Mouse (Mus musculus) liver, embryonic 11.5 days (tissue): ENCODE results near the gene Pdgfra. TPM values are rescaled to one million over a fixed set of nuclear protein-coding genes. Genes with fewer than 3 reads are reported as not detected.
A peak's percentile ranks its signal among the peaks of the same experiment; 100 is the strongest.

ENCODE experiments used
- ATAC-seq: fragments of 200-750 bp; cut with Nextera tagmentation; replicated peaks from 2 replicates; pipeline ENCODE4 v1.8.0; 2017; ENCODE audit warnings: moderate number of reproducible peaks, mild to moderate bottlenecking, moderate TSS enrichment, moderate library complexity; ENCODE audit not compliant: low FRiP score
- DNase-seq: peaks from one replicate; pipeline ENCODE4 v3.0.0-alpha.2; 2017; ENCODE audit warnings: low spot score
- H3K27ac ChIP-seq: fragments of 300-500 bp; sonication (generic); 2 replicates; pipeline ENCODE4 v1.5.1; 2014; ENCODE audit warnings: mild to moderate bottlenecking, low read depth, low read length, control low read depth
- H3K27me3 ChIP-seq: fragments of 300-500 bp; sonication (generic); replicated peaks from 2 replicates; pipeline ENCODE4 v1.6.1; 2014; ENCODE audit warnings: low read length, mixed read lengths; ENCODE audit not compliant: control insufficient read depth, insufficient read depth
- H3K36me3 ChIP-seq: fragments of 300-500 bp; sonication (generic); 2 replicates; pipeline ENCODE4 v1.6.1; 2014; ENCODE audit warnings: mild to moderate bottlenecking, low read length, moderate library complexity, mixed read lengths; ENCODE audit not compliant: control insufficient read depth, insufficient read depth
- H3K4me1 ChIP-seq: fragments of 300-500 bp; sonication (generic); replicated peaks from 2 replicates; pipeline ENCODE4 v1.6.1; 2014; ENCODE audit warnings: low read length, mixed read lengths; ENCODE audit not compliant: control insufficient read depth, insufficient read depth
- H3K4me2 ChIP-seq: fragments of 300-500 bp; sonication (generic); 2 replicates; pipeline ENCODE4 v1.6.1; 2014; ENCODE audit warnings: mild to moderate bottlenecking, control low read depth, moderate library complexity
- H3K4me3 ChIP-seq: fragments of 300-500 bp; sonication (generic); 2 replicates; pipeline ENCODE4 v1.5.1; 2014; ENCODE audit warnings: low read depth, low read length, control low read depth
- H3K9ac ChIP-seq: fragments of 300-500 bp; sonication (generic); 2 replicates; pipeline ENCODE4 v1.6.1; 2014; ENCODE audit warnings: low read depth, low read length, control low read depth
- H3K9me3 ChIP-seq: fragments of 300-500 bp; sonication (generic); 2 replicates; pipeline ENCODE4 v1.6.1; 2016; ENCODE audit warnings: low read length, inconsistent platforms, mixed read lengths; ENCODE audit not compliant: control insufficient read depth
- WGBS: fragments of 180-500 bp; shearing (Covaris S2); extraction: QIAGEN DNeasy Blood & Tissue Kit; methylation state at CpG from one replicate; pipeline ENCODE4 v1.1.7; 2014; 5-methylcytosine and 5-hydroxymethylcytosine counted together
- polyA plus RNA-seq: library from polyadenylated mRNA; unstranded; fragments of >200 nt; fragmentation: Nextera tagmentation; extraction: Ambion mirVana; gene quantifications from 2 replicates; pipeline ENCODE4 v1.2.1, GENCODE M21; 2014

Pdgfra gene
- 21.9 and 29.4 TPM in 2 replicates for polyA plus RNA-seq

GRCm38 (mm10) chr5:75152021-75152425 is at the start of gene Pdgfra:
TSS of gene Pdgfra (plus strand) at chr5:75152292.
- Histone ChIP-seq H3K27ac (peak within 1 kb of the TSS; percentile 81), H3K4me3 (peak within 1 kb of the TSS; percentile 52), H3K4me2 (peak within 1 kb of the TSS; percentile 56), H3K4me1 (no peaks in the 10 kb centered on the region; the same call in none of the 2 replicates), H3K9me3 (no peaks in the 10 kb centered on the region), H3K27me3 (peaks cover 96% of the 10 kb centered on the region), H3K36me3 (no peaks in the 10 kb centered on the region), H3K9ac (peak within 1 kb of the TSS; percentile 66)
- WGBS: 2% methylated on average over 10 of the region's 10 CpGs
- ATAC-seq (no peak), DNase-seq (no peak)

- DNase-seq (no peak), ATAC-seq (no peak)
- no peaks in the 10 kb centered on the region for H3K9me3 ChIP-seq
- H3K27ac ChIP-seq: no peak overlapping the region
- H3K4me2 ChIP-seq: no peak overlapping the region
- H3K9ac ChIP-seq: no peak overlapping the region
- no peak overlapping the region for H3K4me3 ChIP-seq
- WGBS: 61% methylated on average over 3 of the region's 3 CpGs
- H3K27me3 ChIP-seq: no peaks in the 10 kb centered on the region
- H3K4me1 ChIP-seq: no peaks in the 10 kb centered on the region
- no peaks in the 10 kb centered on the region for H3K36me3 ChIP-seq
Measured at GRCm38 (mm10) chr5:75106511-75106910, 45.6 kb upstream of the Pdgfra start.

- Histone ChIP-seq H3K9ac (no peak overlapping the region), H3K27ac (no peak overlapping the region), H3K4me1 (no peaks in the 10 kb centered on the region), H3K4me2 (no peak overlapping the region), H3K9me3 (no peaks in the 10 kb centered on the region), H3K4me3 (no peak overlapping the region), H3K36me3 (no peaks in the 10 kb centered on the region), H3K27me3 (no peaks in the 10 kb centered on the region)
- no peak for DNase-seq
- 45% methylated on average over 5 of the region's 5 CpGs for WGBS
- ATAC-seq: no peak
Measured at GRCm38 (mm10) chr5:75109368-75109767, 42.7 kb upstream of the Pdgfra start.

- DNase-seq: no peak
- no peak overlapping the region for H3K4me2 ChIP-seq
- no peaks in the 10 kb centered on the region for H3K36me3 ChIP-seq
- H3K9ac ChIP-seq: no peak overlapping the region
- H3K27me3 ChIP-seq: no peaks in the 10 kb centered on the region
- no peak for ATAC-seq
- H3K9me3 ChIP-seq: no peaks in the 10 kb centered on the region
- H3K4me3 ChIP-seq: no peak overlapping the region
- no peaks in the 10 kb centered on the region for H3K4me1 ChIP-seq
- no peak overlapping the region for H3K27ac ChIP-seq
- 61% methylated on average over 5 of the region's 5 CpGs for WGBS
Measured at GRCm38 (mm10) chr5:75111781-75112180, 40.3 kb upstream of the Pdgfra start.

- Histone ChIP-seq H3K4me1 (no peaks in the 10 kb centered on the region), H3K4me2 (no peak overlapping the region), H3K27ac (no peak overlapping the region), H3K27me3 (no peaks in the 10 kb centered on the region), H3K9ac (no peak overlapping the region), H3K9me3 (no peaks in the 10 kb centered on the region), H3K36me3 (no peaks in the 10 kb centered on the region), H3K4me3 (no peak overlapping the region)
- ATAC-seq (no peak), DNase-seq (peak; percentile 34)
- 59% methylated on average over 7 of the region's 7 CpGs for WGBS
Measured at GRCm38 (mm10) chr5:75118840-75119239, 33.3 kb upstream of the Pdgfra start.

GRCm38 (mm10) chr5:75121646-75122045 is 30.4 kb upstream of the Pdgfra start:
- no peaks in the 10 kb centered on the region for H3K9me3 ChIP-seq
- H3K4me1 ChIP-seq: no peaks in the 10 kb centered on the region
- WGBS: 52% methylated on average over 5 of the region's 5 CpGs
- H3K27me3 ChIP-seq: no peaks in the 10 kb centered on the region
- DNase-seq (no peak), ATAC-seq (no peak)
- H3K27ac ChIP-seq: no peak overlapping the region
- H3K4me2 ChIP-seq: no peak overlapping the region
- H3K36me3 ChIP-seq: no peaks in the 10 kb centered on the region
- no peak overlapping the region for H3K9ac ChIP-seq
- H3K4me3 ChIP-seq: no peak overlapping the region

GRCm38 (mm10) chr5:75134681-75135080 is 17.4 kb upstream of the Pdgfra start:
- H3K36me3 ChIP-seq: no peaks in the 10 kb centered on the region
- no peak overlapping the region for H3K9ac ChIP-seq
- no peaks in the 10 kb centered on the region for H3K4me1 ChIP-seq
- H3K4me3 ChIP-seq: no peak overlapping the region
- no peaks in the 10 kb centered on the region for H3K27me3 ChIP-seq
- DNase-seq: no peak
- no peak overlapping the region for H3K27ac ChIP-seq
- no peaks in the 10 kb centered on the region for H3K9me3 ChIP-seq
- WGBS: 79% methylated on average over 7 of the region's 7 CpGs
- ATAC-seq: no peak
- H3K4me2 ChIP-seq: no peak overlapping the region

GRCm38 (mm10) chr5:75143092-75143491 is 9.0 kb upstream of the Pdgfra start:
- WGBS: 5% methylated on average over 14 of the region's 14 CpGs
- ATAC-seq (no peak), DNase-seq (peak; percentile 61)
- Histone ChIP-seq H3K36me3 (no peaks in the 10 kb centered on the region), H3K27ac (no peak overlapping the region), H3K4me1 (no peaks in the 10 kb centered on the region), H3K4me3 (peak overlapping the region; percentile 18; the same call in 1 of the 2 replicates), H3K27me3 (peaks cover 37% of the 10 kb centered on the region), H3K9ac (no peak overlapping the region), H3K9me3 (no peaks in the 10 kb centered on the region), H3K4me2 (peak overlapping the region; percentile 64)

- ATAC-seq (no peak), DNase-seq (no peak)
- H3K4me3 ChIP-seq: no peak overlapping the region
- peaks cover 44% of the 10 kb centered on the region for H3K27me3 ChIP-seq
- no peaks in the 10 kb centered on the region for H3K36me3 ChIP-seq
- H3K27ac ChIP-seq: no peak overlapping the region
- 19% methylated on average over 7 of the region's 7 CpGs for WGBS
- H3K4me2 ChIP-seq: no peak overlapping the region
- H3K9me3 ChIP-seq: no peaks in the 10 kb centered on the region
- H3K4me1 ChIP-seq: no peaks in the 10 kb centered on the region
- H3K9ac ChIP-seq: no peak overlapping the region
Measured at GRCm38 (mm10) chr5:75143767-75144166, 8.3 kb upstream of the Pdgfra start.
